Mouse (Mus musculus): ENCODE data around the gene Spag9. TPM values are rescaled to one million over a fixed set of nuclear protein-coding genes. Genes with fewer than 3 reads are reported as not detected.
A peak's percentile ranks its signal among the peaks of the same experiment; 100 is the strongest.

Gene Spag9
- polyA plus RNA-seq, 1 experiment, result 93.3 TPM

DNA sequence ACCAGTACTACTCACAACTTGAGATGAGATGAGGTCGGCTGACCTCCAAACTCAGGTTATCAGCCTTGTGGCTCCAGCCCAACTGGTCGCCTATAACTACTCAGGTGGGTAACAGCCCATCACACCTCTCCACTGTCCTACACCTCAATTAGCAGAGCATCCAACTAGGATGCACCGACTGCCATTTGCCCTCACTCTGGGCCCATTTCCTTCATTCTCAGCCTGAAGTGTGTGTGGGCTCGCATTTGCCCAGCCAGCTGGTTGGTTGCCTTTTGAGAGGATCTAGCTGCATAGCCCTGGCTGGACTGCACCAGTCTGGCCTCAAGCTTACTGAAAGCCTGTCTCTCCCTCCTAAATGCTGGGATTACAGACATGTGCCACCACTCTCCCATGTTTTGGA, 38.1 kb upstream of the Spag9 start:
- Histone ChIP-seq H3K4me1 (ENCODE audit: control insufficient read depth, insufficient read depth, low read length) (peaks cover 20% of the 10 kb centered on the region), H3K4me3 (ENCODE audit: insufficient read depth, low read depth, low read length) (no peak overlapping the region), H3K27ac (ENCODE audit: insufficient read depth, low read depth, low read length) (no peak overlapping the region)
- TF ChIP-seq CTCF (IDR thresholded peaks at IDR 0.05; ENCODE audit: insufficient read depth, low read depth, low read length) (no peak), POLR2A (IDR thresholded peaks at IDR 0.05; ENCODE audit: insufficient read depth, low read depth, low read length) (no peak)
- 85% methylated on average over 4 of the region's 4 CpGs for WGBS

DNA sequence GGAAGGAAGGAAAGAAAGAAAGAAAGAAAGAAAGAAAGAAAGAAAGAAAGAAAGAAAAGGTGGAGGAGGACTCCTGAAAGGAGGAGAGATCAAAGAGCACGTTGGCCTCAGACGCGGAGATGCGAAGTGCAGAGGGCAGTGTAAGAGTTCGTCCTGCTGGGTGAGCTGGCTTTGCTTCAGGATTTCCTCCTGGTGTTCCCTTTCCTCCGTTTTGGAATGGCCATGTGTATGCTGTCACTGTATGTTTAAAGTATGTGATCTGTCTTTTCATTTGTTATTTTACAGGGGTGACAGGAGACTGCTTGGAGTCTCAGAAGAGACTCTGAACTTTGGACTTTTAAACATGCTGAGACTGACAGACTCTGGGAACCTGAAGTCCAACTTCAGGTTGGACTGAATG, 34.4 kb upstream of the Spag9 start:
- TF ChIP-seq CTCF (IDR thresholded peaks at IDR 0.05; ENCODE audit: insufficient read depth, low read depth, low read length) (no peak), POLR2A (IDR thresholded peaks at IDR 0.05; ENCODE audit: insufficient read depth, low read depth, low read length) (no peak)
- WGBS, result 86% methylated on average over 6 of the region's 6 CpGs
- H3K4me1 ChIP-seq (ENCODE audit: control insufficient read depth, insufficient read depth, low read length), result peaks cover 18% of the 10 kb centered on the region

DNA sequence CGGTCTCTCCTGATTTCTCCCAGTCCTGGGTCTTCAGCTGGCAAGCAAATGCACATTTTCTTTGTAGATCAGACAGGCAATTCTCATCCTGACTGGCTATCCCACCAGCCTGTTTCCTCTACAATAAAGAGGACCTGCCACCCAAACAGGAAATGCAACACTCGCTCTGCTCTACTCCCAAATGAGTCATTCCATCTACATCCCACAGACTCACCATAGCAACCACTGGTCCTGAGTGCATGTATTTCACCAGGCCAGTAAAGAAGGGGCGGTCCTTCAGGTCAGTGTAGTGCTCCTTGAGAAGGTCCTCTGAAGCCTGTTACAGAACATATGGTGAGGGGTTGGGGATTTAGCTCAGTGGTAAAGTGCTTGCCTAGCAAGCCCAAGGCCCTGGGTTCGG, 32.9 kb upstream of the Spag9 start:
- Histone ChIP-seq H3K27ac (ENCODE audit: insufficient read depth, low read depth, low read length) (no peak overlapping the region), H3K4me3 (ENCODE audit: insufficient read depth, low read depth, low read length) (no peak overlapping the region), H3K4me1 (ENCODE audit: control insufficient read depth, insufficient read depth, low read length) (peaks cover 18% of the 10 kb centered on the region)
- no peak for TF ChIP-seq POLR2A (IDR thresholded peaks at IDR 0.05; ENCODE audit: insufficient read depth, low read depth, low read length)
- TF ChIP-seq CTCF (IDR thresholded peaks at IDR 0.05; ENCODE audit: insufficient read depth, low read depth, low read length), result no peak
- 61% methylated on average over 4 of the region's 4 CpGs for WGBS

More for the DNA sequence above, 34.4 kb upstream of the Spag9 start:
- Histone ChIP-seq H3K27ac (ENCODE audit: insufficient read depth, low read depth, low read length) (no peak overlapping the region), H3K4me3 (ENCODE audit: insufficient read depth, low read depth, low read length) (no peak overlapping the region)

DNA sequence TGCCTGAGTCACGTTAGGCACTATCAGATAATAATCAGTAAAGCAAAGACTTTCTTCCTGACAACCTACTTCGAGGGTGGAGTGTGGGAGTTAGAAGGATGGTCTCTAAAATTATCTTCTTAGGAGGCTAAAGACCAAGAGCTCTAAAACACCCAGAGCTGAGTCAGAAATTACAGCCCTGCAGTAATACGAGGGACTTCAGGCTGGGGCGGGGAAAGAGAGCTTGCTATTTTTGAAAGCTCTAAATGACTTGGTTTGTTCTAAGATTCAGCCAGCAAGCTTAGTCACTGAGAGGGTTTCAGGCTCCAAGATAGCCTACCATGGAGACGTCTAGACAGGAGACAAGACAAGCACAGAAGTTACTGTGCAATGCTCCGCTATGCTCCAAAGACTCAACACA, 30.5 kb upstream of the Spag9 start:
- 39% methylated on average over 6 of the region's 6 CpGs for WGBS
- Histone ChIP-seq H3K4me1 (ENCODE audit: control insufficient read depth, insufficient read depth, low read length) (peaks cover 16% of the 10 kb centered on the region), H3K27ac (ENCODE audit: insufficient read depth, low read depth, low read length) (peak overlapping the region; percentile 94), H3K4me3 (ENCODE audit: insufficient read depth, low read depth, low read length) (peak overlapping the region; percentile 31; the same call in 1 of the 2 replicates)
- no peak for TF ChIP-seq POLR2A (IDR thresholded peaks at IDR 0.05; ENCODE audit: insufficient read depth, low read depth, low read length)
- no peak for TF ChIP-seq CTCF (IDR thresholded peaks at IDR 0.05; ENCODE audit: insufficient read depth, low read depth, low read length)

DNA sequence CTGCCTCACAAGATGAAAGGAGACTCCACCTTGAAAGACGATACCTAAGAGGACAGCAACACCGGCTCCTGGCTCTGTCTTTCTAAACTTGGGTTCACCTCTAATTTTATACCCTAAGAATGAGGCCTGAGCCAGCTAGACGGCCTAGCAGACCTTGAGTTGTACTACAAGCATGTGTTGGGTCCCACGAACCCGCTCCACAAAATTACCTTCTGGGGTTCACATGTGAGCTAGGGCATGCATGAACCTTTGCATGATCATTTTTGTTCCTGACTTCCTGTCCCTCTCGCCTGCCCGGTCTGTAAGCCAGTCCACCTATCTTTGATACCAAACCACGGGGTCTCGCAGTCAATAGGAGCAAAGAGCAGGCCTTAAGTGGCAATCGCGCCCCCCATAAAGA, 28.5 kb upstream of the Spag9 start:
- 3% methylated on average over 11 of the region's 11 CpGs for WGBS
- H3K4me1 ChIP-seq (ENCODE audit: control insufficient read depth, insufficient read depth, low read length), result peaks cover 12% of the 10 kb centered on the region
- H3K27ac ChIP-seq (ENCODE audit: insufficient read depth, low read depth, low read length), result peak overlapping the region; percentile 65; the same call in 1 of the 2 replicates
- H3K4me3 ChIP-seq (ENCODE audit: insufficient read depth, low read depth, low read length), result peak overlapping the region; percentile 54
- TF ChIP-seq CTCF (IDR thresholded peaks at IDR 0.05; ENCODE audit: insufficient read depth, low read depth, low read length), result no peak
- no peak for TF ChIP-seq POLR2A (IDR thresholded peaks at IDR 0.05; ENCODE audit: insufficient read depth, low read depth, low read length)

DNA sequence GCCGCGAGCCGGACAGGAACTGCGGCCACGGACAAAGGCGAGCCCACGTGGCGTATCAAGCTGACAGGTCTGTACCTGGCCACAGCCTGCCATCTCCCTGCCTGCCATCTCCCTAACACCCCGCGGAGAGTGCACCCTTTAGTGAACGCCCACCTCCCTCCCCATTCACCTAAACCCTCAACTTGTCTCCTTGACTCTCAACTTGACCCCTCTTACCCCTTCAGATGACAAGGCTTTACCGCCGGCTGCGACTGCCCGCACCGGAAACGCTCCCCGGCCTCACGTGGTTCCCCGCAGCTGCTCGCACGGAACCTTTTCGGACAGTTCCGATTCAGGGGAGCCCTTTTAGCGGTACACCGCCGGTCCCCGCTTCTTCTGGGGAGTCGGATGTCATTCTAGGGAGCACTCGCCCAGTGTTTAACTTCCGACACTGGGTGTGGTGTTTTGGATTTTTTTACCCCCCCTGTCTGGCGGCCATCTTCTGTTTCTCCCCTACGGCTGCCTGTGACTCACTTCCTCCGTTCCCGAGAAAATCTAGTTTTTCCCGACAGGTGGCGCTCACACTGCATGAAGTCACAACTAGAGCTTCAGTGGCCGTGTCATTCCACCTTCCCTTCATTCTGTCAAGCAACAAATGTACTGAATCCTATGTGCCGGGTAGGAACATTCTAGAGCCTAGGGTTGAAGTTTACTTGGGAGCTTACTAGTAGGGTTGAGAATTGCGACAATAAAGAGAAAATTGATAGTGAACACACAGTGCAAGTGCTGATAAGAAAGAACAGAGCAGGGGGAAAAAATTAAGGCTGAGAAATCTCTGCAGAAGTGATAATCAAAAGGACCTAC, 27.7 kb upstream of the Spag9 start, which contains the start of the genes Gm20390 and Nme1:
Gm20390 (minus strand) TSS at position 289 of the 843 bp plus-strand sequence.
Nme1 (minus strand) TSS at position 517 of the 843 bp plus-strand sequence.
- WGBS, result under 1% methylated on average over 40 of the region's 40 CpGs
- Histone ChIP-seq H3K27ac (ENCODE audit: insufficient read depth, low read depth, low read length) (peak within 1 kb of the TSS; percentile 66), H3K4me3 (ENCODE audit: insufficient read depth, low read depth, low read length) (peak within 1 kb of the TSS; percentile 54), H3K4me1 (ENCODE audit: control insufficient read depth, insufficient read depth, low read length) (peaks cover 12% of the 10 kb centered on the region)
- TF ChIP-seq CTCF (IDR thresholded peaks at IDR 0.05; ENCODE audit: insufficient read depth, low read depth, low read length) (peak; percentile 65), POLR2A (IDR thresholded peaks at IDR 0.05; ENCODE audit: insufficient read depth, low read depth, low read length) (no peak)

DNA sequence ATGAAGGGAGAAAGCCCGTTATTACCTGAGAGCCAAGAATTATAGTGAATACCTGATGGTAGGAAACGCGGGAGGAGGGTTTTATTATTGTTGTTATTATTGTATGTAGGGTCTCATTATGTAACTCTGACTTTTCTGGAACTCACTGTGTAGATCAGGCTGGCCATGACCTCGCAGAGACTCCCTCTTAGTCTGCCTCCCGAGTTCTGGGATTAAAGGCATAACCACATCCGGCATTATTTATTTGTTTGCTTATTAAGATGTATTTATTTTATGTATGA, 27.1 kb upstream of the Spag9 start:
- TF ChIP-seq POLR2A (IDR thresholded peaks at IDR 0.05; ENCODE audit: insufficient read depth, low read depth, low read length), result no peak
- TF ChIP-seq CTCF (IDR thresholded peaks at IDR 0.05; ENCODE audit: insufficient read depth, low read depth, low read length), result no peak
- WGBS, result 22% methylated on average over 6 of the region's 6 CpGs
- H3K27ac ChIP-seq (ENCODE audit: insufficient read depth, low read depth, low read length), result peak overlapping the region; percentile 66
- H3K4me3 ChIP-seq (ENCODE audit: insufficient read depth, low read depth, low read length), result no peak overlapping the region
- peaks cover 8% of the 10 kb centered on the region for H3K4me1 ChIP-seq (ENCODE audit: control insufficient read depth, insufficient read depth, low read length)

DNA sequence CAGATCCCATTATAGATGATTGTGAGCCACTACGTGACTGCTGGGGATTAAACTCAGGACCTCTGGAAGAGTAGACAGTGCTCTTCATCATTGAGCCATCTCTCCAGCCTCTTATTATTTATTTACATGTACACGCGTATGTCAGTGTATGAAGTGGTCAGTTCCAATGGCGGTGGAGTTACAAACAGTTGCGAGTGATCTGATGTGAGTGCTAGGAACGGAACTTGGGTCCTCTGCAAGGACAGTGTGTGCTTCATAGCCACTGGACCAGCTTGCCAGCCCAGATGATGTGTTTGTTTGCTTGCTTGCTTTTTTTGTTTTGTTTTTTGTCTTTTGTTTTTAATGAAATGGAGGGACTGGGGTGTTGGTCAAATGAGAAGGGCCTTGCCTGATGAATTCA, 26.7 kb upstream of the Spag9 start:
- TF ChIP-seq CTCF (IDR thresholded peaks at IDR 0.05; ENCODE audit: insufficient read depth, low read depth, low read length) (no peak), POLR2A (IDR thresholded peaks at IDR 0.05; ENCODE audit: insufficient read depth, low read depth, low read length) (no peak)
- Histone ChIP-seq H3K4me3 (ENCODE audit: insufficient read depth, low read depth, low read length) (no peak overlapping the region), H3K27ac (ENCODE audit: insufficient read depth, low read depth, low read length) (peak overlapping the region; percentile 66; the same call in 1 of the 2 replicates), H3K4me1 (ENCODE audit: control insufficient read depth, insufficient read depth, low read length) (peaks cover 7% of the 10 kb centered on the region)
- WGBS, result 92% methylated on average over 6 of the region's 6 CpGs

DNA sequence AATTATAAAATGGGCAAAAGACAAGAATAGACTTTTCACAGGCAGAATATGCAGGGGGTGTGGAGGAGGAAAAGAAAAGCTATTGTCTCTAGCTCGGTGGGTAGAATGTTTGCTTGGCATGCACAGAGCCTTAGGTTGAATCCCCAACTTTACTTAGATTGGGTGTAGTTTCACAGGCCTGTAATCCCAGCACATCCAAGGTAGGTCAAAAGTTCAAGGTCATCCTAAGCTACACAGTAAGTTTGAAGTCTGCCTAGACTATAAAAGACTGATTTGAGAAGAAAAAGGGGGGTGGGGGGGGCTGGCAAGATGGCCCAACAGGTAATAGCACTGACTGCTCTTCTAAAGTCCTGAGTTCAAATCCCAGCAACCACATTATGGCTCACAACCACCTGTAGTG, 26.1 kb upstream of the Spag9 start:
- TF ChIP-seq CTCF (IDR thresholded peaks at IDR 0.05; ENCODE audit: insufficient read depth, low read depth, low read length), result no peak
- no peak for TF ChIP-seq POLR2A (IDR thresholded peaks at IDR 0.05; ENCODE audit: insufficient read depth, low read depth, low read length)
- Histone ChIP-seq H3K27ac (ENCODE audit: insufficient read depth, low read depth, low read length) (no peak overlapping the region), H3K4me3 (ENCODE audit: insufficient read depth, low read depth, low read length) (no peak overlapping the region), H3K4me1 (ENCODE audit: control insufficient read depth, insufficient read depth, low read length) (peaks cover 7% of the 10 kb centered on the region)
- 29% methylated on average over 1 of the region's 1 CpGs for WGBS
